Mouse (Mus musculus) midbrain, embryonic 16.5 days (tissue): ENCODE results near the gene Bco1. TPM values are rescaled to one million over a fixed set of nuclear protein-coding genes. Genes with fewer than 3 reads are reported as not detected.

ENCODE experiments used
- ATAC-seq: fragments of 200-750 bp; cut with Nextera tagmentation; 2 replicates; pipeline ENCODE4 v1.8.0; 2017; ENCODE audit warnings: moderate TSS enrichment
- H3K27ac ChIP-seq: fragments of 300-500 bp; sonication (generic); 2 replicates; pipeline ENCODE4 v1.5.1; 2014; ENCODE audit warnings: mild to moderate bottlenecking, low read length, mixed read lengths
- H3K27me3 ChIP-seq: fragments of 300-500 bp; sonication (generic); 2 replicates; pipeline ENCODE4 v1.6.1; 2014; ENCODE audit warnings: low read depth, low read length, mixed read lengths; ENCODE audit not compliant: control insufficient read depth, insufficient read depth
- H3K36me3 ChIP-seq: fragments of 300-500 bp; sonication (generic); 2 replicates; pipeline ENCODE4 v1.6.1; 2014; ENCODE audit warnings: mild to moderate bottlenecking, low read length, moderate library complexity, mixed read lengths; ENCODE audit not compliant: control insufficient read depth, insufficient read depth
- H3K4me1 ChIP-seq: fragments of 300-500 bp; sonication (generic); 2 replicates; pipeline ENCODE4 v1.6.1; 2014; ENCODE audit warnings: mild to moderate bottlenecking, low read length, mixed read lengths; ENCODE audit not compliant: control insufficient read depth, insufficient read depth
- H3K4me2 ChIP-seq: fragments of 300-500 bp; sonication (generic); 2 replicates; pipeline ENCODE4 v1.6.1; 2014; ENCODE audit warnings: mild to moderate bottlenecking, low read length, mixed read lengths
- H3K4me3 ChIP-seq: fragments of 300-500 bp; sonication (generic); 2 replicates; pipeline ENCODE4 v1.5.1; 2014; ENCODE audit warnings: low read depth, mild to moderate bottlenecking, low read length, moderate library complexity, mixed read lengths
- H3K9ac ChIP-seq: fragments of 300-500 bp; sonication (generic); 2 replicates; pipeline ENCODE4 v1.6.1; 2014; ENCODE audit warnings: low read depth, low read length, mixed read lengths
- H3K9me3 ChIP-seq: fragments of 300-500 bp; sonication (generic); replicated peaks from 2 replicates; pipeline ENCODE4 v1.6.1; 2014; ENCODE audit warnings: mild to moderate bottlenecking, low read length, mixed read lengths; ENCODE audit not compliant: control insufficient read depth, poor library complexity, severe bottlenecking
- WGBS: fragments of 180-500 bp; shearing (Covaris S2); extraction: QIAGEN DNeasy Blood & Tissue Kit; methylation state at CpG from one replicate; pipeline ENCODE4 v1.1.7; 2014; 5-methylcytosine and 5-hydroxymethylcytosine counted together
- polyA plus RNA-seq: library from polyadenylated mRNA; unstranded; fragments of >200 nt; fragmentation: Nextera tagmentation; extraction: Ambion mirVana; gene quantifications from 2 replicates; pipeline ENCODE4 v1.2.1, GENCODE M21; 2015

Gene Bco1
- polyA plus RNA-seq, 1 experiment from 2014 or later: 0.35 TPM

- peaks cover 2% of the 10 kb centered on the region; the same call in 1 of the 2 replicates for H3K4me1 ChIP-seq
- ATAC-seq: no peak
- WGBS: 46% methylated on average over 13 of the region's 13 CpGs
Observed at GRCm38 (mm10) chr8:117061180-117061880, 34.3 kb upstream of the Bco1 start.

GRCm38 (mm10) chr8:117066955-117067354 lies 28.7 kb upstream of the Bco1 start:
- Histone ChIP-seq H3K4me1 (no peaks in the 10 kb centered on the region), H3K4me2 (no peak overlapping the region), H3K4me3 (no peak overlapping the region), H3K27ac (no peak overlapping the region), H3K9me3 (peaks cover 5% of the 10 kb centered on the region), H3K9ac (no peak overlapping the region), H3K36me3 (no peaks in the 10 kb centered on the region), H3K27me3 (no peaks in the 10 kb centered on the region)
- ATAC-seq: no peak
- WGBS: 88% methylated on average over 7 of the region's 7 CpGs

More at GRCm38 (mm10) chr8:117061180-117061880, 34.3 kb upstream of the Bco1 start:
- Histone ChIP-seq H3K27me3 (no peaks in the 10 kb centered on the region), H3K36me3 (no peaks in the 10 kb centered on the region), H3K9ac (no peak overlapping the region), H3K4me2 (no peak overlapping the region), H3K4me3 (no peak overlapping the region), H3K27ac (no peak overlapping the region), H3K9me3 (peaks cover 5% of the 10 kb centered on the region)

GRCm38 (mm10) chr8:117067396-117067795 lies 28.3 kb upstream of the Bco1 start:
- Histone ChIP-seq H3K9ac (no peak overlapping the region), H3K27ac (no peak overlapping the region), H3K27me3 (no peaks in the 10 kb centered on the region), H3K4me3 (no peak overlapping the region), H3K9me3 (peaks cover 2% of the 10 kb centered on the region), H3K4me1 (no peaks in the 10 kb centered on the region), H3K4me2 (no peak overlapping the region), H3K36me3 (no peaks in the 10 kb centered on the region)
- 86% methylated on average over 11 of the region's 11 CpGs for WGBS
- no peak for ATAC-seq

- H3K9ac ChIP-seq: no peak overlapping the region
- no peaks in the 10 kb centered on the region for H3K4me1 ChIP-seq
- no peak overlapping the region for H3K27ac ChIP-seq
- no peak for ATAC-seq
- no peak overlapping the region for H3K4me3 ChIP-seq
- H3K27me3 ChIP-seq: no peaks in the 10 kb centered on the region
- H3K9me3 ChIP-seq: no peaks in the 10 kb centered on the region
- no peaks in the 10 kb centered on the region for H3K36me3 ChIP-seq
- WGBS: 84% methylated on average over 13 of the region's 13 CpGs
- no peak overlapping the region for H3K4me2 ChIP-seq
Observed at GRCm38 (mm10) chr8:117068294-117068693, 27.4 kb upstream of the Bco1 start.

- H3K9me3 ChIP-seq: no peaks in the 10 kb centered on the region
- H3K27me3 ChIP-seq: no peaks in the 10 kb centered on the region
- H3K4me3 ChIP-seq: no peak overlapping the region
- WGBS: 86% methylated on average over 1 of the region's 1 CpGs
- no peaks in the 10 kb centered on the region for H3K36me3 ChIP-seq
- H3K9ac ChIP-seq: no peak overlapping the region
- no peak for ATAC-seq
- H3K4me1 ChIP-seq: no peaks in the 10 kb centered on the region
- no peak overlapping the region for H3K27ac ChIP-seq
- no peak overlapping the region for H3K4me2 ChIP-seq
Observed at GRCm38 (mm10) chr8:117069708-117070107, 25.9 kb upstream of the Bco1 start.

GRCm38 (mm10) chr8:117074350-117075182 lies 21.1 kb upstream of the Bco1 start:
- 70% methylated on average over 10 of the region's 10 CpGs for WGBS

GRCm38 (mm10) chr8:117078367-117078926 lies 17.2 kb upstream of the Bco1 start:
- 79% methylated on average over 7 of the region's 7 CpGs for WGBS
- no peak overlapping the region for H3K27ac ChIP-seq
- no peak overlapping the region for H3K4me2 ChIP-seq
- no peaks in the 10 kb centered on the region for H3K4me1 ChIP-seq
- H3K9me3 ChIP-seq: no peaks in the 10 kb centered on the region
- H3K36me3 ChIP-seq: no peaks in the 10 kb centered on the region
- no peak for ATAC-seq
- no peak overlapping the region for H3K4me3 ChIP-seq
- H3K9ac ChIP-seq: no peak overlapping the region
- H3K27me3 ChIP-seq: no peaks in the 10 kb centered on the region

More at GRCm38 (mm10) chr8:117074350-117075182, 21.1 kb upstream of the Bco1 start:
- ATAC-seq: no peak
- Histone ChIP-seq H3K9ac (no peak overlapping the region), H3K27me3 (no peaks in the 10 kb centered on the region), H3K27ac (no peak overlapping the region), H3K9me3 (no peaks in the 10 kb centered on the region), H3K36me3 (no peaks in the 10 kb centered on the region), H3K4me1 (no peaks in the 10 kb centered on the region), H3K4me2 (no peak overlapping the region), H3K4me3 (no peak overlapping the region)

DNA sequence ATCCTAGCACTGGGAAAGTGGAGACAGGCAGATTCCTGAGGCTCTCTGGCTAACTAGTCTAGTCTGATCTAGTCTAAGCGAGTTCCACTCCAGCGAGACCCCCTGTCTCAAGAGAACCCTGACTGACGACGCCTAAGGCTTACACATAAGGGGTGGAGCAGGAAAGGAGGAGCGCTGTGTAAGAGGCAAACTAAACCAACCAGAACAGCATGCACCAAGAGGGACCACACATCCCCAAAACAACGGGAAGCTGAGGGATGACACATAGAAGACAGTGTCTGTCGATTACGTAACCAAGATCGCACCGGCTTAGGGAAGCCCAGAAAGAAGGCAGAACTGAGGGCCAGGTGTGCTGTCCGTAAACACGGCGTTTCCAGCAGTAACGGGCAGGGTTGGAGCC lies 16.0 kb upstream of the Bco1 start:
- no peak overlapping the region for H3K27ac ChIP-seq
- H3K4me2 ChIP-seq: no peak overlapping the region
- no peak overlapping the region for H3K9ac ChIP-seq
- WGBS: 87% methylated on average over 14 of the region's 14 CpGs
- no peaks in the 10 kb centered on the region for H3K4me1 ChIP-seq
- H3K27me3 ChIP-seq: no peaks in the 10 kb centered on the region
- H3K9me3 ChIP-seq: no peaks in the 10 kb centered on the region
- no peaks in the 10 kb centered on the region for H3K36me3 ChIP-seq
- no peak overlapping the region for H3K4me3 ChIP-seq
- ATAC-seq: no peak

DNA sequence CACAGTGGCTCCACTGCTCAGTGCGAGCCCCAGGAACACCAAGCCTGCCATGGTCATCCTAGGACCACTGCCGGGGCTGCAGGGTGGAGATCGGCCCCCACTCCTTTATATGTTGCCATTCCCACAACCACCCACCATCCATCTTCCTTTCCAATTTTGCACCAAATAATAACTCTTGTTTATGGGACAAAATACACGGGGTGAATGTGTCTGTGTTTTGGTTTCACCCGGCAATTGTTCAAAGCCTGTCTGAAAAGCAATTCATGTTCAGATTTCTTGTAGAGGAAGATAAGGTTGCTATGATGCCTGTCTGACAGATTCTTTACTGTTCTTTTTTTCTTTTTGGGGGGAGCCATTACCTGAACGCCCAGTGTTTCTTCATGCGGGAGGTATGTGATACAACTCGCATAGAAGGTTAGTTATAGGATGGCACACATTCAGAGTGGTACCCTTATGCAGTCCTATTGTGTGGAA lies 13.2 kb upstream of the Bco1 start, which contains the start of gene Pkd1l2:
Gene Pkd1l2 (minus strand): TSS at position 51 of the 474 bp plus-strand sequence.
- WGBS: 86% methylated on average over 8 of the region's 8 CpGs
- no peaks in the 10 kb centered on the region for H3K9me3 ChIP-seq

More for the DNA sequence above, 13.2 kb upstream of the Bco1 start, which contains the start of gene Pkd1l2:
- no peaks in the 10 kb centered on the region for H3K27me3 ChIP-seq
- no peaks in the 10 kb centered on the region for H3K4me1 ChIP-seq
- H3K36me3 ChIP-seq: no peaks in the 10 kb centered on the region
- H3K9ac ChIP-seq: no peak within 1 kb of the TSS
- H3K4me3 ChIP-seq: no peak within 1 kb of the TSS
- no peak for ATAC-seq
- no peak within 1 kb of the TSS for H3K4me2 ChIP-seq
- no peak within 1 kb of the TSS for H3K27ac ChIP-seq
